Mouse (Mus musculus) common myeloid progenitor, adult 5-6 weeks (primary cell): Measurements from ENCODE around the gene Cst6. TPM values are rescaled to one million over a fixed set of nuclear protein-coding genes. Genes with fewer than 3 reads are reported as not detected.
"Not testable (repeated sequence)": the region's sequence is repeated elsewhere in the genome, so short reads cannot be mapped to it uniquely, and the experiment has no call there.

Experiments used
- ATAC-seq: replicated peaks from 2 replicates; pipeline ENCODE4 v1.8.0; 2016; ENCODE audit warnings: low read depth, mild to moderate bottlenecking, moderate TSS enrichment, inconsistent platforms; ENCODE audit not compliant: poor library complexity, severe bottlenecking
- total RNA-seq: library from RNA; stranded (forward); fragments of 200-1000, 187-1606 nt; gene quantifications from 2 replicates; pipeline ENCODE4 v1.2.3, GENCODE M21; 2017

Cst6 gene
- total RNA-seq, result not detected in 2 replicates

- not testable (repeated sequence) for ATAC-seq
Observed at GRCm38 (mm10) chr19:5349502-5349873, at the start of gene Cst6. Gene Cst6, minus strand, starts transcription at chr19:5349574.

GRCm38 (mm10) chr19:5395371-5395770, 46.0 kb upstream of the Cst6 start:
- no peak for ATAC-seq

- no peak for ATAC-seq
Observed at GRCm38 (mm10) chr19:5394168-5394567, 44.8 kb upstream of the Cst6 start.

- ATAC-seq, result no peak
Observed at GRCm38 (mm10) chr19:5392892-5393291, 43.5 kb upstream of the Cst6 start.

GRCm38 (mm10) chr19:5390416-5390815, 41.0 kb upstream of the Cst6 start:
- no peak for ATAC-seq

- peak; percentile 70 for ATAC-seq
Observed at GRCm38 (mm10) chr19:5389647-5390046, 40.3 kb upstream of the Cst6 start.

- ATAC-seq, result peak; percentile 94
Observed at GRCm38 (mm10) chr19:5388588-5389242, 39.3 kb upstream of the Cst6 start, which contains the start of gene Sart1. Gene Sart1, minus strand, starts transcription at chr19:5388703.

- no peak for ATAC-seq
Observed at GRCm38 (mm10) chr19:5388011-5388441, 38.7 kb upstream of the Cst6 start.

- ATAC-seq, result no peak
Observed at GRCm38 (mm10) chr19:5384715-5385114, 35.3 kb upstream of the Cst6 start.

- ATAC-seq, result no peak
Observed at GRCm38 (mm10) chr19:5383326-5383725, 34.0 kb upstream of the Cst6 start.

- no peak for ATAC-seq
Observed at GRCm38 (mm10) chr19:5377446-5377845, 28.1 kb upstream of the Cst6 start.

- no peak for ATAC-seq
Observed at GRCm38 (mm10) chr19:5374748-5375147, 25.4 kb upstream of the Cst6 start.

- no peak for ATAC-seq
Observed at GRCm38 (mm10) chr19:5374177-5374576, 24.8 kb upstream of the Cst6 start.

GRCm38 (mm10) chr19:5372724-5373123, 23.4 kb upstream of the Cst6 start:
- ATAC-seq, result no peak

- no peak for ATAC-seq
Observed at GRCm38 (mm10) chr19:5370932-5371331, 21.6 kb upstream of the Cst6 start.

- ATAC-seq, result no peak
Observed at GRCm38 (mm10) chr19:5367455-5367854, 18.1 kb upstream of the Cst6 start.

- ATAC-seq, result peak; percentile 27
Observed at GRCm38 (mm10) chr19:5367053-5367359, 17.6 kb upstream of the Cst6 start, which contains the start of gene Banf1. Gene Banf1, minus strand, starts transcription at chr19:5367168.

GRCm38 (mm10) chr19:5366175-5367052, 17.0 kb upstream of the Cst6 start, which contains the start of gene Eif1ad:
Gene Eif1ad, plus strand, starts transcription at chr19:5366741.
- peak; percentile 78 for ATAC-seq

GRCm38 (mm10) chr19:5365751-5366150, 16.4 kb upstream of the Cst6 start:
- ATAC-seq, result no peak

- ATAC-seq, result no peak
Observed at GRCm38 (mm10) chr19:5364124-5364523, 14.8 kb upstream of the Cst6 start.

GRCm38 (mm10) chr19:5362186-5362585, 12.8 kb upstream of the Cst6 start:
- no peak for ATAC-seq
